Mouse (Mus musculus): ENCODE data around the gene Cpn1. TPM values are rescaled to one million over a fixed set of nuclear protein-coding genes. Genes with fewer than 3 reads are reported as not detected.
"Not testable (repeated sequence)": the region's sequence is repeated elsewhere in the genome, so short reads cannot be mapped to it uniquely, and the experiment has no call there.

Gene Cpn1
- polyA plus RNA-seq, 1 experiment from 2014 or later = 5.0 TPM

DNA sequence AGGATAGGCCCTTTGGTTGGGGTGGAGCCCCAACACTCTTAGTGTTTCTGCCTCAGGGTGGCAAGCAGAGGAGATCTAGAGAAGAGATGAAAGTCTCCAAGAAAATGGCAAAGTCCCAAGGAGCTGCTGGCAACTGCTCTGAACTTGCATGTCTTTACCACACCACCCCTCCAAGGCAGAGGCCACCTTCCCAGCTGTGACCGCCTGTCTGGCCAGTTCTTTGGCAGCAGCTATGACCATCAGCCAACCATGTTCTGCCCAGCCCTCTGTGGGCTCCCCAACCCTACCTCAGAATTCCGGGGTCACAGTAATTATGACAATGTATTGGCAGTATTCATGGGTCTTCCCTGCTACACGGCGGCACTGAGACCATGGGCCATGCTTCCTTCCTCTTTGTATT, 31.5 kb downstream of the Cpn1 start:
- 64% methylated on average over 4 of the region's 4 CpGs for WGBS
- Histone ChIP-seq H3K9me3 (ENCODE audit: low read length) (no peaks in the 10 kb centered on the region), H3K4me2 (replicated peaks; ENCODE audit: low read depth, low read length) (no peak overlapping the region), H3K4me3 (ENCODE audit: low read depth, low read length) (no peak overlapping the region), H3K36me3 (ENCODE audit: insufficient read depth, low read length) (no peaks in the 10 kb centered on the region), H3K9ac (replicated peaks; ENCODE audit: low read depth) (no peak overlapping the region), H3K27me3 (replicated peaks; ENCODE audit: insufficient read depth, low read length) (no peaks in the 10 kb centered on the region), H3K27ac (ENCODE audit: low read length) (no peak overlapping the region), H3K4me1 (ENCODE audit: insufficient read depth, low read depth, low read length) (no peaks in the 10 kb centered on the region)
- ATAC-seq (no peak), DNase-seq (ENCODE audit: low spot score) (no peak)
- no peak for TF ChIP-seq EP300 (IDR thresholded peaks at IDR 0.05)
- TF ChIP-seq CTCF (IDR thresholded peaks at IDR 0.05) = no peak

DNA sequence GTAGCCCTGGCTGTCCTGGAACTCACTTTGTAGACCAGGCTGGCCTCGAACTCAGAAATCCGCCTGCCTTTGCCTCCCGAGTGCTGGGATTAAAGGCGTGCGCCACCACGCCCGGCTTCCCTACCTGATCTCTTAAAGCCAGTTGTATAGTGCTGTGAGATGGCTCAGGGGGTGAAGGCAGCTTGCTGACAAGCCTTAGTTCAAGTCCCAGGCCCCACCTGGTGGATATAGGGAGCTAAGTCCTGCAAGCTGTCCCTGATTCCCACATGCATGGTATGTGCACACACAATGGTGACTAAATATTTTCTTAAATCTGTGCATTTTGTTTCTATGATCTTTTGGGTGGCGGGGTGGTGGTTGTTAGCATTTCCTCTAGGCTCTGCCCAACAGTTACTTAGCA, 33.4 kb downstream of the Cpn1 start:
- H3K27me3 ChIP-seq (replicated peaks; ENCODE audit: insufficient read depth, low read length); H3K27ac ChIP-seq (ENCODE audit: low read length); H3K4me3 ChIP-seq (ENCODE audit: low read depth, low read length); H3K9ac ChIP-seq (replicated peaks; ENCODE audit: low read depth); H3K9me3 ChIP-seq (ENCODE audit: low read length); H3K36me3 ChIP-seq (ENCODE audit: insufficient read depth, low read length); DNase-seq (ENCODE audit: low spot score); H3K4me2 ChIP-seq (replicated peaks; ENCODE audit: low read depth, low read length); ATAC-seq; H3K4me1 ChIP-seq (ENCODE audit: insufficient read depth, low read depth, low read length): not testable (repeated sequence)
- 85% methylated on average over 7 of the region's 8 CpGs for WGBS

DNA sequence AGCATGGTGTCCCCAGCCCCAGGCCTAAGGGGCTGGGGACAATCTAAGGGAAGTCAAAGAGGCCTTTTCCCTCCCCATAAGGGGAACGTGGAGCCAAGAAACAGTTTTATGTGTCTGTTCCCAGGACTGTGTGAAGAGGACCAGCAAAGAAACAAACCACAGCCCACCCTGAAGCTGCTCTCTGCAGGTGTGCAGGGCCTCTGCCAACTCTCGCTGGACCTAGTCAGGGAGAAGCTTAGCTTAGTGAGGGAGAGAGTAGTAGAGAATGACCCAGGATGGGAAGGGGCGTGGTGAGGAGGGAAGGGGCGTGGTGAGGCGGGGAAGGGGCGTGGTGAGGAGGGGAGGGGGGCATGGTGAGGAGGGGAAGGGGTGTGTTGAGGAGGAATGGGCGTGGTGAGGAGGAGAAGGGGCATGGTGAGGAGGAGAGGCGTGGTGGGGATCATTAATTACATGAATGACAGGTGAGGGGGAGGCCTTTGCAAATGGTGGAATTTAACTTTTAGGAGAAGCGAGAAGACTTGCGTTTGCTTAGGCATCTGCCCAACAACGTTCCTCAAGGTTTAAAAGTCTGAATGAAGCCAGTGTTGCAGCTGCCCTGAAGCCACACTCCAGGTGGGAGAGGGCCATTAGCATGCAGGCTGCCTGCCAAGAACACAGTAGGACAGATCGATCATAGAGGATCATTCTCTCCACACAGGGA, 37.1 kb downstream of the Cpn1 start:
- DNase-seq (ENCODE audit: low spot score) = no peak
- no peaks in the 10 kb centered on the region for H3K9me3 ChIP-seq (ENCODE audit: low read length)
- no peak overlapping the region for H3K27ac ChIP-seq (ENCODE audit: low read length)
- H3K27me3 ChIP-seq (replicated peaks; ENCODE audit: insufficient read depth, low read length) = no peaks in the 10 kb centered on the region
- no peaks in the 10 kb centered on the region for H3K36me3 ChIP-seq (ENCODE audit: insufficient read depth, low read length)
- H3K4me1 ChIP-seq (ENCODE audit: insufficient read depth, low read depth, low read length) = no peaks in the 10 kb centered on the region
- TF ChIP-seq EP300 (IDR thresholded peaks at IDR 0.05) (no peak), CTCF (IDR thresholded peaks at IDR 0.05) (no peak)
- H3K9ac ChIP-seq (replicated peaks; ENCODE audit: low read depth) = no peak overlapping the region
- no peak overlapping the region for H3K4me3 ChIP-seq (ENCODE audit: low read depth, low read length)
- 5% methylated on average over 12 of the region's 12 CpGs for WGBS
- no peak; the same call in 1 of the 2 replicates for ATAC-seq
- H3K4me2 ChIP-seq (replicated peaks; ENCODE audit: low read depth, low read length) = no peak overlapping the region

DNA sequence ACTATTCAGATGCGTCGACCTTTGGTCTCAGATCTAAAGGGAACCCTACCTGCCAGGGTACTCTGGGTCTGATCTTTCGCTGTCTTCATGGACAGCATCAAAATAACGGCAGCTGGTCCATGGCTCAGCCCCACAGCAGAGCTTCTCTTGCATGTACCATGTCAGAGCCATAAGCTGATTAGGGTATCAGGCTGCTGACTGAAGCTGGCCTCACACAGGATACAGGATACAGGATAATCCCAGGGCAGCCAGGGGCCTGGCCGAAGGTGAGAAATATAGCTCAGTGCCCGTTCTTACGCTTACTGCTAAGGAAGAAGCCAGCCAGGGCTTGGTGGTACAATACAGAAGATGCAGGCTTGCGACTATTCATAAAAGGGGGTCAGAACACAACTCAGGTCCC, 41.8 kb downstream of the Cpn1 start:
- TF ChIP-seq CTCF (IDR thresholded peaks at IDR 0.05) (no peak), EP300 (IDR thresholded peaks at IDR 0.05) (no peak)
- Histone ChIP-seq H3K27ac (ENCODE audit: low read length) (no peak overlapping the region), H3K27me3 (replicated peaks; ENCODE audit: insufficient read depth, low read length) (no peaks in the 10 kb centered on the region), H3K9ac (replicated peaks; ENCODE audit: low read depth) (no peak overlapping the region), H3K4me3 (ENCODE audit: low read depth, low read length) (no peak overlapping the region), H3K4me1 (ENCODE audit: insufficient read depth, low read depth, low read length) (no peaks in the 10 kb centered on the region), H3K4me2 (replicated peaks; ENCODE audit: low read depth, low read length) (no peak overlapping the region), H3K36me3 (ENCODE audit: insufficient read depth, low read length) (no peaks in the 10 kb centered on the region), H3K9me3 (ENCODE audit: low read length) (no peaks in the 10 kb centered on the region)
- 84% methylated on average over 8 of the region's 8 CpGs for WGBS
- ATAC-seq = no peak
- DNase-seq (ENCODE audit: low spot score) = no peak

DNA sequence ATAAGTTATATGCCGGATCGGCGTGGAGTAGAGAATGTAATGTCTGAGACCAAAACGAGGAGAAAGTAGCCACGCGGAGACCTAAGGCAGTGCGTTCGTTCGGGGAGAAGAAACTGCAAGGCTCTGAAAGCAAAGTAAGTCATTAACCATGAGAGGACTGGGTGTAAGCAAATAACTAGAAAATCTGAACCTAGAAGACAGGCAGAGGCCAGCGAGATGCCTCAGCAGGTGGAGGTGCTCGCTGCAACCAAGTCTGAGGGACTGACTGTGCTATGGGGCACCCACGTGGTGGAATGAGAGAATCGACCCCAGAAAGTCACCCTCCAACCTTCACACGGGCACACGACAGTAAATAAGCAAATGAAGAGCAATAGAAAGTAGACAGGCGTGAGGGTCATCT, 43.3 kb downstream of the Cpn1 start:
- no peak for TF ChIP-seq EP300 (IDR thresholded peaks at IDR 0.05)
- TF ChIP-seq CTCF (IDR thresholded peaks at IDR 0.05) = no peak
- Histone ChIP-seq H3K4me2 (replicated peaks; ENCODE audit: low read depth, low read length) (no peak overlapping the region), H3K9me3 (ENCODE audit: low read length) (no peaks in the 10 kb centered on the region), H3K27me3 (replicated peaks; ENCODE audit: insufficient read depth, low read length) (no peaks in the 10 kb centered on the region), H3K4me1 (ENCODE audit: insufficient read depth, low read depth, low read length) (peaks cover 8% of the 10 kb centered on the region), H3K9ac (replicated peaks; ENCODE audit: low read depth) (no peak overlapping the region), H3K27ac (ENCODE audit: low read length) (no peak overlapping the region), H3K36me3 (ENCODE audit: insufficient read depth, low read length) (no peaks in the 10 kb centered on the region), H3K4me3 (ENCODE audit: low read depth, low read length) (no peak overlapping the region)
- 62% methylated on average over 16 of the region's 16 CpGs for WGBS
- no peak for DNase-seq (ENCODE audit: low spot score)
- ATAC-seq = no peak

DNA sequence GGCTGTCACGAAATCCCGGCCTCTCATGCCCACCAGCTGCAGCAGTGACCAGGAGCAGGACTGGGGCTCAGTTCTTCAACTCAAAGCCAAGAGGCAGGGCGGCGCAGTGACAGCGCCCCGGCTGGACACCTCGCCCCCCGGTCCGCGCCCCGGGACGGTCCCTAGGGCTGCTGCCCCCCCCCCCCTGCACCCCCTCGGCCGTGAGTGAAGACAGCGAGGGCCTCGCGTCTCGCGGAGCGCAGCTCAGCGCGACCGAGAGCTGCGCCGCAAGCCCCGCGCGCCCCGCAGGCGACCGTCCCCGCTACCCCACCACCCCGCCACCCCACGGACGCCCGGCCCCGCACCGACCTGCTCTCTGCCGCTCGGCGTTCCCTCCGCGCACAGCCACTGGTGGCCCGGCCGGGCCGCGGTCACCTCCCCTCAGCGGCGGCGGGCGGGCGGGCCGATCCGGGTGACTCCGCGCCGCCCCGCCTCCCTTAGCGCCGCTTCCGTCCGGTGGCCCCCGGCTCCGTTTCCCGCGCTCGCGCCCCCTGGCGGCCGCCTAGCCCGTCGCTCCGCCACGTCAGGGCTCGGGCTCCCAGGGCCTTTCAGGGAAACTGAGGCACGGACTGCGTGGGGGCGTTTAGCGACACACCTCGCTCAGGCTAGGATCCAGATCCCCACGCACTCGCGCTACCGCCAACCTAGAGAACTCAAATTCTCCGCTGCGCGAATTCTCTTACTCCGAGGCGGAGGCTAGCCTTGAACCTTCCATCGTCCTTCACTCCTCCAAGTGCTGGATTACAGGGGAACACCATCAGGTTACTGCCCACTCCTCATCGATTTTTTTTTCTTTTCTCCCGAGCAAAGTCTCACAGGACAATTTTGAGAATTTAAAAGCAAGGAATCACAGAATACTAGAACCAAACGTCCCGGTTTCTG, 46.3 kb downstream of the Cpn1 start, which contains the start of gene Dnmbp:
Dnmbp (minus strand) TSS at position 423 of the 921 bp plus-strand sequence.
- H3K27me3 ChIP-seq (replicated peaks; ENCODE audit: insufficient read depth, low read length) = no peaks in the 10 kb centered on the region
- H3K4me2 ChIP-seq (replicated peaks; ENCODE audit: low read depth, low read length) = peak within 1 kb of the TSS; percentile 65
- no peak for TF ChIP-seq EP300 (IDR thresholded peaks at IDR 0.05)
- TF ChIP-seq CTCF (IDR thresholded peaks at IDR 0.05) = peak; percentile 85
- peak within 1 kb of the TSS; percentile 58 for H3K9ac ChIP-seq (replicated peaks; ENCODE audit: low read depth)
- 7% methylated on average over 56 of the region's 94 CpGs for WGBS
- peaks cover 9% of the 10 kb centered on the region for H3K4me1 ChIP-seq (ENCODE audit: insufficient read depth, low read depth, low read length)
- H3K36me3 ChIP-seq (ENCODE audit: insufficient read depth, low read length) = no peaks in the 10 kb centered on the region
- DNase-seq (ENCODE audit: low spot score) = peak; percentile 92
- H3K27ac ChIP-seq (ENCODE audit: low read length) = peak within 1 kb of the TSS; percentile 81
- peak within 1 kb of the TSS; percentile 78 for H3K4me3 ChIP-seq (ENCODE audit: low read depth, low read length)
- H3K9me3 ChIP-seq (ENCODE audit: low read length) = no peaks in the 10 kb centered on the region
- peak; percentile 97 for ATAC-seq

All from lung, postnatal 0 days (tissue).